Mouse (Mus musculus) liver, embryonic 15.5 days (tissue): Measurements from ENCODE around the gene Gstp3. TPM values are rescaled to one million over a fixed set of nuclear protein-coding genes. Genes with fewer than 3 reads are reported as not detected.

Source experiments
- ATAC-seq: fragments of 200-750 bp; cut with Nextera tagmentation; 2 replicates; pipeline ENCODE4 v1.8.0; 2017; ENCODE audit warnings: moderate number of reproducible peaks, mild to moderate bottlenecking, moderate library complexity; ENCODE audit not compliant: insufficient read depth
- H3K27ac ChIP-seq: fragments of 300-500 bp; sonication (generic); replicated peaks from 2 replicates; pipeline ENCODE4 v1.5.1; 2015; ENCODE audit warnings: mild to moderate bottlenecking, inconsistent platforms
- H3K27me3 ChIP-seq: fragments of 300-500 bp; sonication (generic); 2 replicates; pipeline ENCODE4 v1.6.1; 2015; ENCODE audit warnings: mild to moderate bottlenecking, inconsistent platforms
- H3K36me3 ChIP-seq: fragments of 300-500 bp; sonication (generic); replicated peaks from 2 replicates; pipeline ENCODE4 v1.6.1; 2015; ENCODE audit warnings: moderate library complexity, mild to moderate bottlenecking, inconsistent platforms
- H3K4me1 ChIP-seq: fragments of 300-500 bp; sonication (generic); replicated peaks from 2 replicates; pipeline ENCODE4 v1.6.1; 2015; ENCODE audit warnings: inconsistent platforms
- H3K4me2 ChIP-seq: fragments of 300-500 bp; sonication (generic); 2 replicates; pipeline ENCODE4 v1.6.1; 2015; ENCODE audit warnings: moderate library complexity, mild to moderate bottlenecking, inconsistent platforms
- H3K4me3 ChIP-seq: fragments of 300-500 bp; sonication (generic); replicated peaks from 2 replicates; pipeline ENCODE4 v1.5.1; 2015; ENCODE audit warnings: mild to moderate bottlenecking, inconsistent platforms
- H3K9ac ChIP-seq: fragments of 300-500 bp; sonication (generic); 2 replicates; pipeline ENCODE4 v1.6.1; 2015; ENCODE audit warnings: moderate library complexity, mild to moderate bottlenecking, inconsistent platforms
- H3K9me3 ChIP-seq: fragments of 300-500 bp; sonication (generic); replicated peaks from 2 replicates; pipeline ENCODE4 v1.6.1; 2016; ENCODE audit warnings: inconsistent platforms
- WGBS: fragments of 180-500 bp; shearing (Covaris S2); methylation state at CpG from one replicate; pipeline ENCODE4 v1.1.7; 2015; ENCODE audit warnings: mixed read lengths; ENCODE audit not compliant: insufficient replicate concordance; 5-methylcytosine and 5-hydroxymethylcytosine counted together
- polyA plus RNA-seq: library from polyadenylated mRNA; unstranded; fragments of >200 nt; fragmentation: Nextera tagmentation; extraction: Ambion mirVana; gene quantifications from 2 replicates; pipeline ENCODE4 v1.2.1, GENCODE M21; 2015

Gene Gstp3
- polyA plus RNA-seq, 1 experiment from 2014 or later = 77.6 TPM

DNA sequence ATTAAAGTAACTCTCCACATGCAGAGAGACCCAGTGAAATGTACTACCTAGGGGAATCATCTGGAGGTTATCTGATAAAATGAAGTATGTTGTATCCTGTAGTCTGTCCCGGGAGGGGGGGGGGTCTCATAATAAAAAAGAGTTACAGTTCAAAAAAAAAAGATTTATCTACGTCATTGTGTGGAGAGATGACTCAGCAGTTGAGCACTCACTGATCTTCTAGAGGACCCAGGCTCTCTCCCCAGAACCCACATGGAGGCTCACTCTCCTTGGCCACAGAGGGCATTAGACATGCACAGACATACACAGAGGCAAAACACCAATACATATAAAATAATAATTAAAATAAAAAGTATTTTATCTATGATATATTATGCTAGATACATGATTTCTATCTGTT, 32.0 kb upstream of the Gstp3 start:
- peaks cover 20% of the 10 kb centered on the region for H3K4me1 ChIP-seq
- no peak overlapping the region for H3K4me2 ChIP-seq
- H3K36me3 ChIP-seq = no peaks in the 10 kb centered on the region
- peaks cover 16% of the 10 kb centered on the region for H3K27me3 ChIP-seq
- no peak overlapping the region for H3K9ac ChIP-seq
- no peak overlapping the region for H3K4me3 ChIP-seq
- no peak overlapping the region for H3K27ac ChIP-seq
- H3K9me3 ChIP-seq = no peaks in the 10 kb centered on the region
- no peak for ATAC-seq
- 16% methylated on average over 2 of the region's 2 CpGs for WGBS

DNA sequence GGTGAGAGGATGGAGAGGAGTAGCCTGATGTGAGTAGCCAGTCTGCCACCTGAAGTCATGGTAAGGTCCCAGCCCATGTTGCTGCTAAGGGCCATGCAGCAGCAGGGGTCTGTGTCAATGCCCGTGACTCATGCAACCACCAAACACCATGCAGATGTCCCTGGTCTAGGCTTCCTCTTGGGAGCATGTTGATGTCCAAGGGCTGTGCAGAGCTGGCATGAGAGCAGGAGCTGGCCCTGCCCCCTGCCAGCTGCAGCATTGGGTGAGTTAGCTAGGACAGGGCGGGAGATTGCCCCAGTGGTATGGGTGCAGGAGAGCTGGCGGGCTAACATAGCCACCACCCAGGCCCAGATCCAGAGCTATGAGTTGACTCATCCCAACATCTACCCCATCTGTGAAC, 31.1 kb upstream of the Gstp3 start:
- Histone ChIP-seq H3K9ac (no peak overlapping the region), H3K9me3 (no peaks in the 10 kb centered on the region), H3K27ac (no peak overlapping the region), H3K4me2 (no peak overlapping the region), H3K4me1 (peaks cover 14% of the 10 kb centered on the region), H3K36me3 (no peaks in the 10 kb centered on the region), H3K27me3 (peaks cover 23% of the 10 kb centered on the region), H3K4me3 (no peak overlapping the region)
- no peak for ATAC-seq
- 61% methylated on average over 3 of the region's 3 CpGs for WGBS

DNA sequence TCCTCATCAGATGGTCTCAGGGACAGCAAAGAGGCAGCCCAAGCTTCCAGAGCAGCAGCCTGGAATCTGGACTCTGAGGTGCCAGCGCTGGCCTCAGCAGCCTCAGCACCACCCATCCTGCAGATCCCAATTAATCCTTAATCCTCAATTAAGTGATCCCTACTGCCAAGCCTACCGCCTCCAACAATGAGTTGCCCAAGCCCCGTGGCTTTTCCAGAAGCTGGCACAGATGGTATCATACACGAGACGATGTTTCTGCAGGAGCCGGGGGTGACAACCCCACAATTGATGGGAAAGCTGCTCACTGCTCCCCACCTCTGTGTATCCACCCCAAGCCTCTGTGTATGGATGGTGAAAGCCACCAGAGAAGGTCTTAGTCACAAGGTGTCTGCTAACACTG, 29.8 kb upstream of the Gstp3 start:
- H3K9me3 ChIP-seq = no peaks in the 10 kb centered on the region
- no peak for ATAC-seq

DNA sequence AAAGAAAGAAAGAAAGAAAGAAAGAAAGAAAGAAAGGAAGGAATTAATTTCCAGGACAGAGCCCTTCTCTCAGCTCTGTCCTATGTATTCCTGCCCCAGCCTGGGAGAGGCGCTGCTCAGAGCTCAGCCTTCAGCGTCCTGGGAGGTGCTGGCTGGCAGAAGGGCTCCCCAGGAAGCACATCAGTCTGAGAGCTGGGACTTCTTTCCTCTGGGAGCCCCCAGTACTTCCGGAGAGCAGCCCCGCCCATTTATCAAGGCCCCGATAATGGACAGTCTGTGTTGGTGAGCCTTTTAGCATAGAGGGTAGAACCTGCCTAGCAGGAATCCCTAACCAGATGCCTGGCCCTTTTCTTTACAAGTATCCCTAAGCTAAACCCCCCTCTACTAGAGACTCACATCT, 28.8 kb upstream of the Gstp3 start:
- Histone ChIP-seq H3K4me3 (no peak overlapping the region), H3K27ac (no peak overlapping the region), H3K9me3 (no peaks in the 10 kb centered on the region), H3K9ac (no peak overlapping the region), H3K4me2 (no peak overlapping the region), H3K36me3 (no peaks in the 10 kb centered on the region), H3K27me3 (peaks cover 33% of the 10 kb centered on the region), H3K4me1 (peaks cover 33% of the 10 kb centered on the region)
- ATAC-seq = no peak
- 25% methylated on average over 5 of the region's 5 CpGs for WGBS

More for the DNA sequence above, 29.8 kb upstream of the Gstp3 start:
- H3K36me3 ChIP-seq = no peaks in the 10 kb centered on the region
- H3K4me3 ChIP-seq = no peak overlapping the region
- no peak overlapping the region for H3K4me2 ChIP-seq
- no peak overlapping the region for H3K27ac ChIP-seq
- H3K9ac ChIP-seq = no peak overlapping the region
- H3K27me3 ChIP-seq = peaks cover 24% of the 10 kb centered on the region
- peaks cover 24% of the 10 kb centered on the region for H3K4me1 ChIP-seq
- WGBS = 68% methylated on average over 6 of the region's 6 CpGs

DNA sequence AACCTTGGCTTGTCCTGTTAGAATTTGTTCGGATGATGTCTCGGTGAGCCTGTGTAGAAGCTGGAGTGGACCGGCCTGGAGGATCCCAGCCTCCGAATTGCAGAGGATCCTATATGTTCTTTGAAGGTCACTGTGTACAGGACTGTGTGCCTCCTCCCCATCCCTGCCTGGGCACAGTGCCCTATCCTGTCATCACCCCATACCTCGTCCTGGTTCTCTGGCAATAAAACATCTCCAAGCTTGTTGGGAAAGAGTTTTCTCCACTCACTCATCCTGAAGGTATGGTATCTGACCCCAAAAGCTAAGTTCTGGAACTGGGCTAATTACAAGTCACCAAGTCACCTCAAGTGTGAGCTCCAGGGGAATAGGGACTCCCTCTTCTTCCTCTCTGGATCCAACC, 27.7 kb upstream of the Gstp3 start:
- Histone ChIP-seq H3K36me3 (no peaks in the 10 kb centered on the region), H3K27ac (no peak overlapping the region), H3K9ac (no peak overlapping the region), H3K4me2 (no peak overlapping the region), H3K9me3 (no peaks in the 10 kb centered on the region), H3K27me3 (peaks cover 35% of the 10 kb centered on the region), H3K4me1 (peaks cover 25% of the 10 kb centered on the region), H3K4me3 (no peak overlapping the region)
- no peak for ATAC-seq
- WGBS = 68% methylated on average over 5 of the region's 5 CpGs

DNA sequence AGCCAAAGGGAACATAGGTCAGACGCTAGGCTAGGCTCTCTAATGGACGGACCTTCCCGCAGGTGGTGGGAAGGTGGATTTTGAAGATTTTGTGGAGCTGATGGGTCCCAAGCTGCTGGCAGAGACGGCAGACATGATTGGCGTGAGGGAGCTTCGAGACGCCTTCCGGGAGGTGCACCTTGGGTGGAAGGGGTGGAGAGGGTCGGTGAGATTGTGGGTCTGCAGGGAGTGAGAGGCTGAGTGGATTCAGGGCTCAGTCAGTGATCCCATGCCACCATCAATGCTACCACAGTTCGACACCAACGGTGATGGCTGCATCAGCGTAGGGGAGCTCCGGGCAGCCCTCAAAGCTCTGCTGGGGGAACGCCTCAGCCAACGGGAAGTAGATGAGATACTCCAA, 26.8 kb upstream of the Gstp3 start:
- H3K36me3 ChIP-seq = no peaks in the 10 kb centered on the region
- no peak overlapping the region for H3K4me2 ChIP-seq
- H3K9ac ChIP-seq = no peak overlapping the region
- no peaks in the 10 kb centered on the region for H3K9me3 ChIP-seq
- H3K4me3 ChIP-seq = no peak overlapping the region
- H3K27ac ChIP-seq = no peak overlapping the region
- H3K27me3 ChIP-seq = peaks cover 35% of the 10 kb centered on the region
- no peak for ATAC-seq
- 81% methylated on average over 15 of the region's 15 CpGs for WGBS
- peaks cover 30% of the 10 kb centered on the region for H3K4me1 ChIP-seq

DNA sequence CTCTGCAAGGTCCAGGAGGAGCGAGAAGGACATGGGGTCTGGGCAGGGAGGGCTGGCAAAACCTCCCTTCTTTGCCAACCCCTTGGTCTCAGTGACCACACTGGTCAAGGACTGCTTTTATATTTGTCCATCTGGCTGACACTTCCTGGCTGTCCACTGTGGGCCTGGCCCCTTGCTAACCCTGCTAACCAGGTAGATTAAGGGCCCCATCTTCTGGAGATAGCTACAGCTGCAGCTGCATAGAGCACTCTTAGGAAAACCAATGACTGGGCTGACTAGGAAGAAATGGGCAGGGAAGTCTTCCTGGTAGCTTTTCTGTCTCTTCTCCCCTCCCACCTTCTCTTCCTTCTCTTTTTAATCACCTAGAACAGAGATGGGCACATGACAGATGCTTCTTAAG, 25.6 kb upstream of the Gstp3 start:
- peaks cover 42% of the 10 kb centered on the region for H3K4me1 ChIP-seq
- H3K4me3 ChIP-seq = no peak overlapping the region
- ATAC-seq = 0 out of 2 replicates have a peak, but pooled peaks have one; percentile 23
- no peaks in the 10 kb centered on the region for H3K36me3 ChIP-seq
- H3K9ac ChIP-seq = no peak overlapping the region
- 95% methylated on average over 1 of the region's 1 CpGs for WGBS
- H3K4me2 ChIP-seq = no peak overlapping the region
- peaks cover 35% of the 10 kb centered on the region for H3K27me3 ChIP-seq
- H3K27ac ChIP-seq = no peak overlapping the region
- H3K9me3 ChIP-seq = no peaks in the 10 kb centered on the region

DNA sequence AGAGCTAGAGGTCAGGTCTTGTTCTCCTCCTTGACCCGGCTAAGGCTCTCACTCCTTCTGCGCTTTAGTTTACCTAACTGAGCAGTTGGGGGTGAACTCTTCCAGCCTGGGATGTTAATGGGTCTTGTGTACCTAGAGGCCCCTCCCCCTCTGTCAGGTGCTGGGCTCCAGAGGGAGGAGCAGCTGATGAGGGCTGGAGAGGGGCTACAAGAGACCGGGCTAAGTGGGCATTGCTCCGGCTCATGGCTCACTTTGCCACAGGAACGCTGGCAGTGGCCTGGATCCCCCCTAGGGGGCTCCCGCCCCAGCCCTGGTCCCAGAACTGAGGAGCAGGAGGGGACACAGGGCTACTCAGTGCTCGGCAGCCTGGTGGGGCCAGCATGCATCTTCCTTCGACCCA, 24.5 kb upstream of the Gstp3 start:
- Histone ChIP-seq H3K4me3 (no peak overlapping the region), H3K4me1 (peaks cover 52% of the 10 kb centered on the region), H3K36me3 (no peaks in the 10 kb centered on the region), H3K27ac (no peak overlapping the region), H3K4me2 (no peak overlapping the region), H3K9ac (no peak overlapping the region), H3K9me3 (no peaks in the 10 kb centered on the region), H3K27me3 (peaks cover 26% of the 10 kb centered on the region; the same call in 1 of the 2 replicates)
- WGBS = 40% methylated on average over 8 of the region's 8 CpGs
- ATAC-seq = no peak

DNA sequence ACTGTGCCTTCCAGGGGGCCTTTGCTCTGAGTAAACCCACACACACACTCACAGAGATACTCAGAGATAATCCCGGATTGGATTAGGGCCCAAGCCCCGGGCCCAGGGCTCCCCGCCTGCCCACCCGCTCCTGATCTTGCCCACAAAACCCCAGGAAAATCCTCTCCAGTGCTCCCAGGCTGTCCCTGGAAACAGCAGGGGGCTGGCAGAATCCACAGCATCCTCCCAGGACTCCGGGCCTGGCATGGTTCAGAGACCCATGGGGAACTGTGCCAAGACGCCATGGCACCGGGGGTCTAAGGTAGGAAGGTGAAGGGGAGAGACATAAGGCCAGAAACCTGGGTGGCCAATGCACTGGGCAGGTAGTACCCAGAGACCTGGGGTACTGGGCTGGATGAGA, 23.9 kb upstream of the Gstp3 start:
- Histone ChIP-seq H3K36me3 (no peaks in the 10 kb centered on the region), H3K27me3 (peaks cover 24% of the 10 kb centered on the region; the same call in 1 of the 2 replicates), H3K4me2 (no peak overlapping the region), H3K4me3 (no peak overlapping the region), H3K9ac (no peak overlapping the region), H3K9me3 (no peaks in the 10 kb centered on the region), H3K27ac (no peak overlapping the region), H3K4me1 (peaks cover 50% of the 10 kb centered on the region)
- no peak for ATAC-seq
- 80% methylated on average over 7 of the region's 7 CpGs for WGBS

DNA sequence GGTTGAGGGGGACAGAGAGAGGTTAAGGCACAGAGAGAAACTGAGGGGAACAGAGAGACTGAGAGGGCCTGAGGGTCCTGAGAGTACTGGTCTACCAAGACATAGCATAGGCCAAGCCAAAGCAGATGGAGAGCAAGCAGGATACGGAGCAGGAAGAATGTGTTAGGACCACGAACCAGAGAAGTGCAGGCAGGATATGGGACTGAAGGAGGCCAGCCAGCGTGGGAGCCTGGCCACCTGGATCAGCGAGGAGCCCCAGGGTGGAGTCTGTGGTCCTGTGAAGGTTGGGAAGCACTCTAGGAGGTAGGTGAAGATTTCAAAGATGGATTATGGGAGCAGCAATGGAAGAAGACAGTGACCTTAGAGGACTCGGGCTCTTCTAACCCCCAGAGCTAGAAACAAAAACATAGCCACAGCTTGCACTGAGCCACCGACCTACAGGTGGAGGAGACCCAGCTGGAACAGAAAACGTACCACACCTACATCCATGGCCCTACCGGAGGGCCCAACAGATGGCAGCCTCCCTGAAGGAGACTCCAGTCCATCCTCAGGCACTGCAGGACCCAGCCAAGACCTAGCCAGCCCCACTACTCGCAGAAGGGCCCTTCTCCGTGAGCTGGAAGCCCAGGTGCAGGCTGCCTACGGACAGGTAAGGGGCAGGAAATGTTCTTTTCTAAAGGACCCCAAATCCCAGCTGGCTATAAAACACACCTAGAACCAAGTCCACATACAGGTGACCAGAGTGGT, 23.0 kb upstream of the Gstp3 start:
- Histone ChIP-seq H3K9me3 (no peaks in the 10 kb centered on the region), H3K4me1 (peaks cover 55% of the 10 kb centered on the region), H3K36me3 (no peaks in the 10 kb centered on the region), H3K27me3 (peaks cover 24% of the 10 kb centered on the region; the same call in 1 of the 2 replicates), H3K9ac (no peak overlapping the region), H3K4me3 (no peak overlapping the region), H3K4me2 (no peak overlapping the region), H3K27ac (no peak overlapping the region)
- no peak for ATAC-seq
- WGBS = 72% methylated on average over 11 of the region's 11 CpGs

DNA sequence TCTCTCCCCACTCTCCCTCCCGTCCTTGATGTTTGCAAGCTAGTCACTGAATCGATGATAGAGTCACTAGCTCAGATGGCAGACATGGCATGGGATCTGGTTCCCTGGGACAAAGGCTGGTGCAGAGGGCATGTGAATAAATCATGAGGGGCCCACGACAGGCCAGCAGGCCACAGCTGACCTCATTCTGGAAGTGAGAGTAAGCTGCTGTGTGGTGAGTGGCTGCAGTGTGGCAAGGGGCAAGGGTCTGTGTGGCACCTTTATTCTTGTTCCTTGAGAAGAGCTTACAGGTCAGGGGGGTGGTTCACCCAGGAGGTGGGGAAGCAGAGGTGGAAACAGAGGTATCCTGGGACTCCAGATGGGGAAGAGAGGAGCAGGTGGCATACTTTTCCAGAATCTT, 22.0 kb upstream of the Gstp3 start, which contains the start of gene Cabp2:
TSS of gene Cabp2 (plus strand) at position 185 of the 400 bp plus-strand sequence.
- Histone ChIP-seq H3K4me2 (peak within 1 kb of the TSS; percentile 55), H3K27ac (peak within 1 kb of the TSS; percentile 83), H3K27me3 (peaks cover 19% of the 10 kb centered on the region; the same call in 1 of the 2 replicates), H3K9me3 (no peaks in the 10 kb centered on the region), H3K4me1 (peaks cover 55% of the 10 kb centered on the region), H3K36me3 (no peaks in the 10 kb centered on the region), H3K4me3 (0 out of 2 replicates have a peak within 1 kb of the TSS, but pooled peaks have one; percentile 12), H3K9ac (peak within 1 kb of the TSS; percentile 44; the same call in 1 of the 2 replicates)
- no peak for ATAC-seq
- 46% methylated on average over 3 of the region's 3 CpGs for WGBS
